Mouse (Mus musculus) heart, embryonic 12.5 days (tissue): ENCODE measurements at regions not wholly inside any gene's neighbourhood (a gene's known extent, or its start where the extent isn't known, plus 50 kb on each side); places are given as distances from the start of the nearest gene placed in this dataset.

Source experiments
- ATAC-seq: fragments of 200-750 bp; cut with Nextera tagmentation; 2 replicates; pipeline ENCODE4 v1.8.0; 2017; ENCODE audit warnings: moderate TSS enrichment, moderate library complexity; ENCODE audit not compliant: insufficient number of reproducible peaks, low FRiP score
- H3K27ac ChIP-seq: fragments of 300-500 bp; sonication (generic); 2 replicates; pipeline ENCODE4 v1.5.1; 2016; ENCODE audit warnings: mild to moderate bottlenecking, moderate library complexity; ENCODE audit not compliant: poor library complexity, severe bottlenecking
- H3K27me3 ChIP-seq: fragments of 300-500 bp; sonication (generic); replicated peaks from 2 replicates; pipeline ENCODE4 v1.6.1; 2016; ENCODE audit warnings: mild to moderate bottlenecking, moderate library complexity
- H3K36me3 ChIP-seq: fragments of 300-500 bp; sonication (generic); 2 replicates; pipeline ENCODE4 v1.6.1; 2016; ENCODE audit warnings: mild to moderate bottlenecking, moderate library complexity
- H3K4me1 ChIP-seq: fragments of 300-500 bp; sonication (generic); replicated peaks from 2 replicates; pipeline ENCODE4 v1.6.1; 2016; ENCODE audit warnings: mild to moderate bottlenecking
- H3K4me2 ChIP-seq: fragments of 300-500 bp; sonication (generic); 2 replicates; pipeline ENCODE4 v1.6.1; 2016; ENCODE audit warnings: mild to moderate bottlenecking, moderate library complexity
- H3K4me3 ChIP-seq: fragments of 300-500 bp; sonication (generic); 2 replicates; pipeline ENCODE4 v1.5.1; 2016; ENCODE audit warnings: mild to moderate bottlenecking
- H3K9ac ChIP-seq: fragments of 300-500 bp; sonication (generic); 2 replicates; pipeline ENCODE4 v1.6.1; 2016; ENCODE audit warnings: mild to moderate bottlenecking, moderate library complexity
- H3K9me3 ChIP-seq: fragments of 300-500 bp; sonication (generic); replicated peaks from 2 replicates; pipeline ENCODE4 v1.6.1; 2016; ENCODE audit warnings: mild to moderate bottlenecking, moderate library complexity
- WGBS: fragments of 180-500 bp; shearing (Covaris S2); methylation state at CpG from one replicate; pipeline ENCODE4 v1.1.7; 2016; 5-methylcytosine and 5-hydroxymethylcytosine counted together

- Histone ChIP-seq H3K4me3 (no peak overlapping the region), H3K9ac (no peak overlapping the region), H3K9me3 (no peaks in the 10 kb centered on the region), H3K4me1 (no peaks in the 10 kb centered on the region), H3K36me3 (no peaks in the 10 kb centered on the region), H3K27ac (no peak overlapping the region), H3K4me2 (no peak overlapping the region), H3K27me3 (no peaks in the 10 kb centered on the region)
- WGBS: 72% methylated on average over 4 of the region's 4 CpGs
- ATAC-seq: no peak
Measured at GRCm38 (mm10) chr4:7597671-7598390, 641.0 kb downstream of the Car8 start.

- no peaks in the 10 kb centered on the region for H3K4me1 ChIP-seq
- no peak overlapping the region for H3K4me2 ChIP-seq
- no peak overlapping the region for H3K4me3 ChIP-seq
- H3K9me3 ChIP-seq: no peaks in the 10 kb centered on the region
- no peak overlapping the region for H3K27ac ChIP-seq
- 45% methylated on average over 4 of the region's 4 CpGs for WGBS
- no peak for ATAC-seq
- no peak overlapping the region for H3K9ac ChIP-seq
- no peaks in the 10 kb centered on the region for H3K36me3 ChIP-seq
- no peaks in the 10 kb centered on the region for H3K27me3 ChIP-seq
Measured at GRCm38 (mm10) chr4:7596116-7596515, 642.7 kb downstream of the Car8 start.

- Histone ChIP-seq H3K36me3 (no peaks in the 10 kb centered on the region), H3K9me3 (no peaks in the 10 kb centered on the region), H3K27ac (no peak overlapping the region), H3K9ac (no peak overlapping the region), H3K4me2 (no peak overlapping the region), H3K27me3 (no peaks in the 10 kb centered on the region), H3K4me1 (no peaks in the 10 kb centered on the region), H3K4me3 (no peak overlapping the region)
- ATAC-seq: no peak
- WGBS: 78% methylated on average over 4 of the region's 4 CpGs
Measured at GRCm38 (mm10) chr4:7583851-7584250, 655.0 kb downstream of the Car8 start.

GRCm38 (mm10) chr4:7581931-7582330 lies 656.9 kb downstream of the Car8 start:
- Histone ChIP-seq H3K4me3 (no peak overlapping the region), H3K9me3 (no peaks in the 10 kb centered on the region), H3K4me1 (no peaks in the 10 kb centered on the region), H3K4me2 (no peak overlapping the region), H3K9ac (no peak overlapping the region), H3K27me3 (no peaks in the 10 kb centered on the region), H3K27ac (no peak overlapping the region), H3K36me3 (no peaks in the 10 kb centered on the region)
- ATAC-seq: no peak
- 72% methylated on average over 4 of the region's 4 CpGs for WGBS

GRCm38 (mm10) chr4:7581220-7581916 lies 657.5 kb downstream of the Car8 start:
- no peak overlapping the region for H3K4me2 ChIP-seq

GRCm38 (mm10) chr4:7580554-7581219 lies 658.2 kb downstream of the Car8 start:
- no peaks in the 10 kb centered on the region for H3K27me3 ChIP-seq
- H3K9me3 ChIP-seq: no peaks in the 10 kb centered on the region
- ATAC-seq: no peak
- H3K27ac ChIP-seq: no peak overlapping the region
- 80% methylated on average over 10 of the region's 10 CpGs for WGBS
- no peak overlapping the region for H3K4me2 ChIP-seq
- H3K4me3 ChIP-seq: no peak overlapping the region
- no peaks in the 10 kb centered on the region for H3K36me3 ChIP-seq
- no peaks in the 10 kb centered on the region for H3K4me1 ChIP-seq
- H3K9ac ChIP-seq: no peak overlapping the region

More at GRCm38 (mm10) chr4:7581220-7581916, 657.5 kb downstream of the Car8 start:
- Histone ChIP-seq H3K4me3 (no peak overlapping the region), H3K4me1 (no peaks in the 10 kb centered on the region), H3K9me3 (no peaks in the 10 kb centered on the region), H3K27me3 (no peaks in the 10 kb centered on the region), H3K9ac (no peak overlapping the region), H3K27ac (no peak overlapping the region), H3K36me3 (no peaks in the 10 kb centered on the region)
- no peak for ATAC-seq
- whole genome bisulfite sequencing: 39% methylated on average over 8 of the region's 8 CpGs

GRCm38 (mm10) chr4:7574011-7574410 lies 664.8 kb downstream of the Car8 start:
- no peaks in the 10 kb centered on the region for H3K36me3 ChIP-seq
- no peaks in the 10 kb centered on the region for H3K9me3 ChIP-seq
- no peak overlapping the region for H3K9ac ChIP-seq
- no peak overlapping the region for H3K4me2 ChIP-seq
- 62% methylated on average over 2 of the region's 2 CpGs for WGBS
- ATAC-seq: no peak
- H3K27me3 ChIP-seq: no peaks in the 10 kb centered on the region
- no peak overlapping the region for H3K27ac ChIP-seq
- no peak overlapping the region for H3K4me3 ChIP-seq
- no peaks in the 10 kb centered on the region for H3K4me1 ChIP-seq

- no peak overlapping the region for H3K27ac ChIP-seq
- no peaks in the 10 kb centered on the region for H3K9me3 ChIP-seq
- WGBS: 66% methylated on average over 6 of the region's 6 CpGs
- no peaks in the 10 kb centered on the region for H3K4me1 ChIP-seq
- no peak for ATAC-seq
- no peak overlapping the region for H3K4me2 ChIP-seq
- no peak overlapping the region for H3K4me3 ChIP-seq
- no peaks in the 10 kb centered on the region for H3K36me3 ChIP-seq
- H3K9ac ChIP-seq: no peak overlapping the region
- H3K27me3 ChIP-seq: no peaks in the 10 kb centered on the region
Measured at GRCm38 (mm10) chr4:7567687-7568393, 671.0 kb downstream of the Car8 start.

GRCm38 (mm10) chr4:7559867-7560832 lies 678.7 kb downstream of the Car8 start:
- Histone ChIP-seq H3K4me1 (no peaks in the 10 kb centered on the region), H3K4me2 (no peak overlapping the region), H3K27ac (no peak overlapping the region), H3K9ac (no peak overlapping the region), H3K27me3 (no peaks in the 10 kb centered on the region), H3K4me3 (no peak overlapping the region), H3K9me3 (no peaks in the 10 kb centered on the region), H3K36me3 (no peaks in the 10 kb centered on the region)
- no peak for ATAC-seq
- 46% methylated on average over 7 of the region's 7 CpGs for WGBS

GRCm38 (mm10) chr4:7558721-7559120 lies 680.1 kb downstream of the Car8 start:
- no peaks in the 10 kb centered on the region for H3K4me1 ChIP-seq
- H3K27ac ChIP-seq: no peak overlapping the region
- H3K27me3 ChIP-seq: no peaks in the 10 kb centered on the region
- H3K4me3 ChIP-seq: no peak overlapping the region
- 74% methylated on average over 2 of the region's 2 CpGs for WGBS
- H3K36me3 ChIP-seq: no peaks in the 10 kb centered on the region
- no peak for ATAC-seq
- H3K4me2 ChIP-seq: no peak overlapping the region
- no peak overlapping the region for H3K9ac ChIP-seq
- no peaks in the 10 kb centered on the region for H3K9me3 ChIP-seq
